Mouse (Mus musculus) gonadal fat pad, adult 2 months (tissue): ENCODE measurements around the gene Neo1. TPM values are rescaled to one million over a fixed set of nuclear protein-coding genes. Genes with fewer than 3 reads are reported as not detected.
"Not testable (repeated sequence)": the region's sequence is repeated elsewhere in the genome, so short reads cannot be mapped to it uniquely, and the experiment has no call there.

ENCODE experiments used
- DNase-seq: peaks from one replicate; pipeline ENCODE4 v3.0.0-alpha.2; 2012; ENCODE audit warnings: low read depth
- polyA plus RNA-seq: library from polyadenylated mRNA; depleted of rRNA; stranded (reverse); fragments of >200 nt; gene quantifications from 2 replicates; pipeline ENCODE4 v1.2.3, GENCODE M21; 2012

Gene Neo1
- polyA plus RNA-seq, 1 experiment = 23.2 TPM

DNA sequence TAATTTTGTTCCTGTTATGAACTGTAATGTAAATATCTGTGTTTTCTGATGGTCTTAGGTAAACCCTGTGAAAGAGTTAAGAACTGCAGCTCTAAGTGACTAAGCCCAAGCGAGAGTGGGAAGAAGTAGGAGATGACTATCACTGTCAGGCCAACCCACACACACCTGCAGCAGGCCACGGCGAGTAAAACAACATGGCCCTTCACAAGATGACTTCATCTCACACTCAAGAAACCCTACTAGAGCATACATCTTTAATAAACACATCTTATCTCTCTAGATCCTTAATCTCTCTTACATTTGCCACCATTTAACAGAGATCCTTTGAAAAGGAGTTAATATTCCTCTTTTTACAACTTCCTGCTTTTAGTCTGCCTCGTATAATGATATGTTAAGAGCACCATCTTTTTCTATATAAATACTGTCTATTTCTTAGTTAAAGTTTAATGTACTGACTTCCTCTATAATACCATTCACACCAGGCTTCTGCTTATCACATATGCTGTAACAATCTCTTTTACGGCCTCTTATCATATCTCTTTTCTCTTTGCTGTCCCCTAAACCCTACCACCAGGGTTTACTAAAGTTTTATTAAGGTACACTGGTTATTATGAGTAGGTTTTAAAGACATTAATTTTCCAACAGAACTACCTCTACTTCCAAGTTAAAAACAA, 46.8 kb downstream of the Neo1 start:
- no peak for DNase-seq

DNA sequence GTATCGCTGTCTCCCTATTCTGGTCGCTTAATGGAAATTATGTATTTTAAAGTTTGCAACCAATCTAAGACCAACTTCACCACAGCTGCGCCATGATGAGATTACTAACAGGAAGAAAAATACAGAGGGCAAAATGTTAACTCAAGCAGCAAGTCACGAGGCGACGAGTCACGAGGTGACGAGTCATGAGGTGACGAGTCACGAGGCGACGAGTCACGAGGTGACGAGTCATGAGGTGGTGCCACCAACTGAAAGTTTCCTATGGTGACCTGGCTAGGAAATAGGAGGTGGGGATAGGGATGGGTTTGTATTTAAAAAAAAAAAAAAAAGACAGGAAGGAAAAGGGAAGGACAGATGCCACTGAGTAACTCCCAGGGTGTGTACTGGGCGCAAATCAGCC, 57.2 kb downstream of the Neo1 start:
- DNase-seq = no peak

- DNase-seq = not testable (repeated sequence)
These were observed 65.1 kb downstream of the Neo1 start for GRCm38 (mm10) chr9:58971154-58971553.

GRCm38 (mm10) chr9:58967371-58967770, 68.9 kb downstream of the Neo1 start:
- DNase-seq = no peak

- DNase-seq = no peak
These were observed 80.7 kb downstream of the Neo1 start for GRCm38 (mm10) chr9:58955507-58955906.

GRCm38 (mm10) chr9:58945910-58946309, 90.3 kb downstream of the Neo1 start:
- DNase-seq = not testable (repeated sequence)

GRCm38 (mm10) chr9:58934776-58935175, 101.5 kb downstream of the Neo1 start:
- DNase-seq = no peak

DNA sequence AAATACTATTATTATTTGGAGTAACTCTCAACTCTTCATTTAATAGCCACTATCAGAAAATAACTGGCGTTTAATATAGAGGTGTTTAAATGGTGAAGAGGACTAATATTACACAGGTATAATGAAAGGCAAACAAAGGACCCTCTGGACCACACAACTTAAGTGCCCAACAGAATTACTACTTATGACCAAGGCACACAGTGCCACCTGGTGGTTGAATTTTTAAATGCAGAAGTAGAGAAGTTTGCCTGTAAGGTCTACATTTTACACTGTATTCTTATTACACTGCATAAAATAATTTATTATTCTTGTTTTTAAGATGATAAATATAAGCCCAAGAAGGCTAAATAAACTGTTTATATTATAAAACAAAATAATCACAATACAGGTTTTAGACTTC, 108.1 kb downstream of the Neo1 start:
- no peak for DNase-seq

- DNase-seq = no peak
These were observed 133.2 kb downstream of the Neo1 start for GRCm38 (mm10) chr9:58902869-58903585.

DNA sequence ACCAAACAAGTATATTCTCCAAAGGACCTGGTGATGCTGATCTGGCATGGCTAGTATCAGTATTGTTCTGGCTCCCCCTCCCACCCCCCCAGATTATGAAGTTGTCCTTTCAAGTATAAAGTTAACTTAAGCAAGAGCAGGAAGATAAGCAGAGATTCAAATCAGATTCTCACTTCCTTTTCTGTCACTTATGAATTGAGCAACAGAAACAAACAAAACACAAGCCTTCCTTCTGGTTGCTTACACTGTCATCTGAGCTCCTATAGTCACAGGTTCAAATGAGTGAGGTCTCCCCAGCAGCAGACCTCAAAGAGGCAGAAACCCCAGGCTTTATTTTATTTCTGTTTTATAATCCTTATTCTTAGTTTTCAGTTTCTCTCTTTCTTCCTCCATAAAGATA, 136.6 kb downstream of the Neo1 start:
- DNase-seq = no peak

- DNase-seq = no peak
These were observed 144.2 kb downstream of the Neo1 start for GRCm38 (mm10) chr9:58891840-58892640.

DNA sequence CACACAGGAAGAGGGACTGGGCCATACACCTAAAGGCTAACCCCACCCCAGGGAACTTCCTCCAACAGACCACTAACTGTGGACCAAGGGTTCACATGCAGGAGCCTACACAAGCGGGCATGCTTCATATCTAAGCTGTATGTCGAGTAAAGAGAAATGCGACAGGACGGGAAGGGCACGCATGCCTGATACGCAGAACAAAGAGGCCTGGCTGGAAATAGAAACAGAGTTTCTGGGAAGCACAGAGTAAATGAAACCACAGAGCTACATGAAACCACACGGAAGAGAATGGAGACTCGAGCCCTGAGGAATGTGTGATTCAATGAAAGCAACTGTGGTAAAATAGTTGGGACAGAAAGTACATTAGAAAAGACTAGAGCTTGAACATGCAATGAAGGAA, 145.3 kb downstream of the Neo1 start:
- no peak for DNase-seq

GRCm38 (mm10) chr9:58889782-58890448, 146.3 kb downstream of the Neo1 start:
- no peak for DNase-seq

DNA sequence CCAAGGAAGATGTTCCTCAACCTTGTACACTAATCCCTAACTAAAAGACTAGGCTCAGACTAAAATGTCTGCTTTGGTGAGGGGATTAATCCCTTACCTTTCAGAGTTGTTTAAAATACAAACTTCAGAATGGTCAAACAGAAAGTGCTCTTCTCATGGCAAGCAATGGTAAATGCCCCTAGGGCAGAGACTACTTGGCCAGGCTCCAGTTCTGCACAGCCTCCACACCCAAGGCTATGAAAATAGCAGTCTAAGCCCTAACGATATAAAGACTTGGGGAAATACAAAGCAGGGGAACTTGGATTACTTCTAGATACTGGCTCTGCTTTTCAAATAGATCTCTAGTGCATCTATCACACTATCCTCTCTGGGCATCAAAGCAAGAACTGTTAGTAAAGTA, 153.6 kb downstream of the Neo1 start:
- DNase-seq = no peak

GRCm38 (mm10) chr9:58879836-58880235, 156.4 kb downstream of the Neo1 start:
- no peak for DNase-seq

GRCm38 (mm10) chr9:58876946-58877625, 159.2 kb downstream of the Neo1 start:
- DNase-seq = no peak

DNA sequence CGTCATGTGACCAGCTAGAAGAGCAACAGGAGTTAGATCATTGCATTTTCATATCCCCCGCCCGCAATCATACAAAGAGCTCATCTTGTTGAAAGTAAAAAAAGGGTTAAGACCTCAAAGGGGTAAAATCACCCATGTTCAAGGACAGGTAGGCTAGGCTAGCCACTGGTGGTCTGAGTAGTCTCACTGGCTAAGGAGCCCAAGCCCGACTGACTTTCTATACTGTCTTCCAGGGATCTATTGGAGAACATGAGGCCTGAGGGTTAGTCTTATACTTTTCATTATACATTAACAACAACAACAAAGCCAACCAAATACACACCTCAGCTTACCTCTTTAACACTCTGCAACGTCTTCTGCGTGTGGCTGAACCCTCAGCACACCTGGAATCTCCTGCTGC, 160.8 kb downstream of the Neo1 start:
- no peak for DNase-seq

DNA sequence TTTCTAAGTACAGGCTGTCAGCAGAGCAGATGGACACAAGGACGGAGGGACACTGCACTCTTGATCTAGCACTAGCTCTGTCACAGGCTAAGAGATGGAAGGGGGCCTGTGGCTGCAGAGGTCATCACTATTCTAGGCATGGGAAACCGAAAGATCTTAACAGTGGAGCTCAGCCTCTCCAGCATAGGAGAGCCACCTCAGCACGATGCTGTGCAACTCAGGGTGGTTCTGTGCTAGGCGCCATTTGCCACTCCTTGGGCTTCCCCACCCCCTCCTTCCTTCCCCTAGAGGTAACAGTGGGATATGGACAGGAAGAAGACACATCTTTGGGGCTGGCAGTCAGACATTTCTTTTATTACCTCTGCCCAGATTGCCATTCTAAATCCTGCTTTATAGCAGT, 161.9 kb downstream of the Neo1 start:
- no peak for DNase-seq

DNA sequence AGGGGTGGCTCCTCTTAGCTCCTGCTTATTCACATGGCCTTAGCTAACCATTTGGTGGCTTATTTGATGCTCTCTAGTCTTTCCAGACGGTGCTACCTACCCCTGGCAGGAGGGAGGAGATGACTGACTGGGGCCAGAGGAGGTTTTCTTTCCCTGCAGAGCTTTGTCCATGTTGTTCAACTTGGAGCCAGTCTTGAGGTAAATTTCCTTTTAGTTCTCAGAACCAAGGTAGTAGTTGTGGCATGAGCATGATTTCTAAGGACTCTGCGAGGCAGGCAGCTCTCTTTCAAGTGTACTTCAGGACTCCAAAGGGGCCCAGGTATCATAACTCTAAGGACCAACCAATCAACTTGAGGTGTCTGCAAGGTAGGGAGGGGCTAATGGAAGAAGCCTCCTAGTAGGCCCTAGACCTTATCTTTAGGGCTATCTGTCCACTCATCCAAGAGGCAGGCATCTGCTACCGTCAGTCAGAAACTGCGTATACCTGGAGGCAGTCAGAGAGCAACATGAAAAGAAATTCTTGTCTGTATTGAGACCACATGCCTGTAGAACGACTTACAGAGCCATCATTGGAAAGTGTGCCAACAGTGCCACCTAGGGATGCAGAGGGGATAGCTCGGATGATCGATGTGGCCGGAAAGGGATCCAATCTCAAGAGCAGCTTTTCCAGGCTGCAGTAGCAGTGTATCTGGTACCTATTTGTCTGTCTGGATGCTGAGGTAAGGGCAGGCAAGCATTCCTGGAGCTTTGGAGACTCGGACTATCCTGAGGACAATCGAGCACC, 162.5 kb downstream of the Neo1 start:
- DNase-seq = no peak

DNA sequence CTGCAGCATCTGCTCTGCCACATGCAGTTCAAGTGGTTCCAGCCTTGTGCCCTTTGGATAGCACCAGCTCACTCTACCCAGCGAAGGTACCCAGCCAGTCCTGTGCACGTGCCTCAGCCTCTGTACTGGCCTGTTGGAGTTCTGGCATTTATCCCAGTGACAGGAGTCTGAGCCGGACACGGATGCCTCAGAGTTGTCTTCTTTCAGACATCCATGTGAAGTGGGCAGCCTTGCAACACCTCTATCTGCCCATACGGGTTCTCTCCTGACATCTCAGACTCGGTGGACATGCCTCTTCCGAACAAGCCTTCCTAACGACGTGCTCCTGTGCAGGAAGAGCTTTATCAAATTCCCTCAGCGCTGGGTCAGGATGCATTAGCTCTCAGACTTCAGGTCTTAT, 165.1 kb downstream of the Neo1 start:
- DNase-seq = no peak

GRCm38 (mm10) chr9:58863826-58864225, 172.4 kb downstream of the Neo1 start:
- no peak for DNase-seq
